Mouse (Mus musculus) hindbrain, embryonic 10.5 days (tissue): ENCODE data around the gene Filip1l. TPM values are rescaled to one million over a fixed set of nuclear protein-coding genes. Genes with fewer than 3 reads are reported as not detected.

Experiments used
- DNase-seq: peaks from one replicate; pipeline ENCODE4 v3.0.0-alpha.2; 2017; ENCODE audit warnings: low spot score
- H3K27ac ChIP-seq: fragments of 300-500 bp; sonication (generic); 2 replicates; pipeline ENCODE4 v1.5.1; 2016; ENCODE audit warnings: mild to moderate bottlenecking, moderate library complexity
- H3K27me3 ChIP-seq: fragments of 300-500 bp; sonication (generic); 2 replicates; pipeline ENCODE4 v1.6.1; 2016; ENCODE audit warnings: mild to moderate bottlenecking; ENCODE audit not compliant: poor library complexity, insufficient read depth, severe bottlenecking
- H3K36me3 ChIP-seq: fragments of 300-500 bp; sonication (generic); 2 replicates; pipeline ENCODE4 v1.6.1; 2016; ENCODE audit warnings: mild to moderate bottlenecking, moderate library complexity
- H3K4me1 ChIP-seq: fragments of 300-500 bp; sonication (generic); replicated peaks from 2 replicates; pipeline ENCODE4 v1.6.1; 2016; ENCODE audit warnings: mild to moderate bottlenecking
- H3K4me3 ChIP-seq: fragments of 300-500 bp; sonication (generic); 2 replicates; pipeline ENCODE4 v1.5.1; 2016; ENCODE audit warnings: mild to moderate bottlenecking, moderate library complexity
- H3K9me3 ChIP-seq: fragments of 300-500 bp; sonication (generic); 2 replicates; pipeline ENCODE4 v1.6.1; 2016; ENCODE audit warnings: mild to moderate bottlenecking, moderate library complexity
- WGBS: fragments of 180-500 bp; shearing (Covaris S2); methylation state at CpG from one replicate; pipeline ENCODE4 v1.1.7; 2016; 5-methylcytosine and 5-hydroxymethylcytosine counted together
- polyA plus RNA-seq: library from polyadenylated mRNA; unstranded; fragments of >200 nt; fragmentation: Nextera tagmentation; extraction: Ambion mirVana; gene quantifications from 2 replicates; pipeline ENCODE4 v1.2.1, GENCODE M21; 2016

Gene Filip1l
- polyA plus RNA-seq, 1 experiment from 2014 or later: 5.8 TPM

GRCm38 (mm10) chr16:57564807-57565206 lies 211.9 kb downstream of the Filip1l start:
- peaks cover 3% of the 10 kb centered on the region; the same call in 1 of the 2 replicates for H3K36me3 ChIP-seq
- no peak for DNase-seq
- no peaks in the 10 kb centered on the region for H3K9me3 ChIP-seq
- no peaks in the 10 kb centered on the region for H3K4me1 ChIP-seq
- H3K27me3 ChIP-seq: no peaks in the 10 kb centered on the region
- no peak overlapping the region for H3K27ac ChIP-seq
- 82% methylated on average over 1 of the region's 1 CpGs for WGBS
- no peak overlapping the region for H3K4me3 ChIP-seq

DNA sequence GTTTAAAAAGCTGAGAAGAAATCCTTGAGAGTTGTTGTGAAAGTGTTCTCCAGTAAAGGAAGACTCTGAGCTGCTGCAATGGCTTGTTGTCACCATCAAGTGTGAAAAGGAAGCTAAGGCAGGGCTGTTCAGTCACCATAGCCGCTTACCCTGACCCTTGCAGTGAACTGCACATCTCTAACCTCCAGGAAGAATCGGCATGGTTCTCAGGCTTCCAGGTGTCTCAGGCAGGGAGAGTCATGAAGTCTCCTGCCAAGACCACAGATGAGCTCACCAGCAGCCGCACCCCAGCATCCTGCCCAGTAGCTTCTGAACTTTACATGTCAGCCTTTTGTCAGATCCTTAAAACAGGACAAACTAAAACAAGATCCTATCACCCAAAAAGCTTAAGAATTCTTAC lies 213.3 kb downstream of the Filip1l start:
- no peaks in the 10 kb centered on the region for H3K9me3 ChIP-seq

GRCm38 (mm10) chr16:57568648-57569404 lies 215.9 kb downstream of the Filip1l start:
- H3K36me3 ChIP-seq: peaks cover 26% of the 10 kb centered on the region
- 94% methylated on average over 7 of the region's 7 CpGs for WGBS

More for the DNA sequence above, 213.3 kb downstream of the Filip1l start:
- Histone ChIP-seq H3K4me3 (no peak overlapping the region), H3K27ac (no peak overlapping the region), H3K4me1 (no peaks in the 10 kb centered on the region), H3K27me3 (no peaks in the 10 kb centered on the region), H3K36me3 (peaks cover 17% of the 10 kb centered on the region)
- no peak for DNase-seq
- WGBS: 89% methylated on average over 3 of the region's 3 CpGs

DNA sequence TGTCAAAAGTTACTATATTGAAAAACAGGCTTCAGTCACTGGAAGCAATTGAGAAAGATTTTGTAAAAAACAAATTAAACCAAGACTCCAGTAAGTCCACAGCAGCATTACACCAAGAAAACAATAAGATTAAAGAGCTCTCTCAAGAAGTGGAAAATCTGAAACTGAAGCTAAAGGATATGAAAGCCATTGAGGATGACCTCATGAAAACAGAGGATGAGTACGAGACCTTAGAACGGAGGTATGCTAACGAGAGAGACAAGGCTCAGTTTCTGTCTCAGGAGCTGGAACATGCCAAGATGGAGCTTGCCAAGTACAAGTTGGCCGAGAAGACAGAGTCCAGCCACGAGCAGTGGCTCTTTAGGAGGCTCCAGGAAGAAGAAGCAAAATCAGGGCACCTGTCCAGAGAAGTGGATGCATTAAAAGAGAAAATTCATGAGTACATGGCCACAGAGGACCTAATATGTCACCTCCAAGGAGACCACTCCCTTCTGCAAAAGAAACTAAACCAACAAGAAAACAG lies 218.0 kb downstream of the Filip1l start:
- no peaks in the 10 kb centered on the region for H3K4me1 ChIP-seq
- H3K4me3 ChIP-seq: no peak overlapping the region
- 93% methylated on average over 5 of the region's 5 CpGs for WGBS
- H3K27me3 ChIP-seq: no peaks in the 10 kb centered on the region
- no peak for DNase-seq
- H3K36me3 ChIP-seq: peaks cover 26% of the 10 kb centered on the region
- H3K27ac ChIP-seq: no peak overlapping the region
- H3K9me3 ChIP-seq: no peaks in the 10 kb centered on the region

More at GRCm38 (mm10) chr16:57568648-57569404, 215.9 kb downstream of the Filip1l start:
- Histone ChIP-seq H3K4me1 (no peaks in the 10 kb centered on the region), H3K27me3 (no peaks in the 10 kb centered on the region), H3K9me3 (no peaks in the 10 kb centered on the region), H3K27ac (no peak overlapping the region), H3K4me3 (no peak overlapping the region)
- DNase-seq: no peak

- no peak for DNase-seq
- peaks cover 26% of the 10 kb centered on the region for H3K36me3 ChIP-seq
- no peak overlapping the region for H3K27ac ChIP-seq
- H3K27me3 ChIP-seq: no peaks in the 10 kb centered on the region
- no peaks in the 10 kb centered on the region for H3K9me3 ChIP-seq
- WGBS: 93% methylated on average over 1 of the region's 1 CpGs
- H3K4me3 ChIP-seq: no peak overlapping the region
- no peaks in the 10 kb centered on the region for H3K4me1 ChIP-seq
These were observed 220.9 kb downstream of the Filip1l start for GRCm38 (mm10) chr16:57573831-57574230.

DNA sequence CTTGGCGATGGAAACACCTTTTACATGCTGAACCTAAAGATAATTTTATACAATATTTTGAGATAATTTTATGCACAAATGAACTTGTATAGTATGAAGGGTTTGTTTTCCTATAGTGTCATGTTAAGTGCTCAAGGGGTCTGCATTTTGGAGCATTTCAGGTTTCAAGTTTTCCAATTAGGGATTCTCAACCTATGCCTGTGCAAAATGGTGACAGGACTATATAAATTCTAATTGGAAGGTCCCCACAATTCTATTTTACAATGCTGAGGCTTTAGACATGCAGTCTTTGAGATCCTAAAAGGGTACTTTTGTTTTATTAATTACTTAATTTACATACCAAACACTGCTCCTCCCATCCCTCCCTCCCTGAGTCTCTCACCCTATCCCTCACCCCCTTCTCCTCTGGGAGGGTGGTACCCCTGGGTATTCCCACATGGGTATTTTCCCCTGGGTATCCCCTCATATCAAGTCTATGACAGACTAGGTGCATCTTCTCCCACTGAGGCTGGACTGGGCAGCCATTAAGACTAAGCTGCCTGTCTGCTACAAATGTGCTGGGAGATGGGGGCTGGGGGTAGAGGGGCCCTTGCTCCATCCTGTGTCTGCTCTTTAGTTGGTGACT lies 223.0 kb downstream of the Filip1l start:
- no peak for DNase-seq
- H3K9me3 ChIP-seq: no peaks in the 10 kb centered on the region
- H3K4me1 ChIP-seq: no peaks in the 10 kb centered on the region
- H3K4me3 ChIP-seq: no peak overlapping the region
- no peaks in the 10 kb centered on the region for H3K27me3 ChIP-seq
- H3K27ac ChIP-seq: no peak overlapping the region
- WGBS: 96% methylated on average over 1 of the region's 1 CpGs
- H3K36me3 ChIP-seq: peaks cover 12% of the 10 kb centered on the region

DNA sequence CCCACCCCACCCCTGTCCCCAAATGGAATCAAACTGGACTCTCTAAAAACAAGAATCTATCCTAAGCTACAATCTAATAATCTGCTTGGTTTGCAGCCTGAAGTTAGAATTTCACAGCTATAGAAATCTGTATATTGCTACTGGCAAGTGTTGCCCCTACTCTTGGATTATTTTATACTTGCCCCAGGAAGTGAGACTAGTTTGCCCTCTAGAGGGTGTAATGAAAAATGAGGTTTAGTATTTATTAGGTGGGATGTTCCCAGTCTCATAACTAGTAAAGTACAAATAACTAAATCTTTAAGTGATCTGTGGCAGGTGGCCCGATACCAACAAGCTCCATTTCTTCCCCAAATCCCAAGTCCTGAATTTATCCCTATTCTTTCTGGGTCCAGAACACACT lies 224.6 kb downstream of the Filip1l start:
- Histone ChIP-seq H3K27ac (no peak overlapping the region), H3K4me1 (no peaks in the 10 kb centered on the region), H3K9me3 (no peaks in the 10 kb centered on the region), H3K27me3 (no peaks in the 10 kb centered on the region), H3K36me3 (no peaks in the 10 kb centered on the region), H3K4me3 (no peak overlapping the region)
- DNase-seq: no peak
- WGBS: 98% methylated on average over 1 of the region's 1 CpGs

DNA sequence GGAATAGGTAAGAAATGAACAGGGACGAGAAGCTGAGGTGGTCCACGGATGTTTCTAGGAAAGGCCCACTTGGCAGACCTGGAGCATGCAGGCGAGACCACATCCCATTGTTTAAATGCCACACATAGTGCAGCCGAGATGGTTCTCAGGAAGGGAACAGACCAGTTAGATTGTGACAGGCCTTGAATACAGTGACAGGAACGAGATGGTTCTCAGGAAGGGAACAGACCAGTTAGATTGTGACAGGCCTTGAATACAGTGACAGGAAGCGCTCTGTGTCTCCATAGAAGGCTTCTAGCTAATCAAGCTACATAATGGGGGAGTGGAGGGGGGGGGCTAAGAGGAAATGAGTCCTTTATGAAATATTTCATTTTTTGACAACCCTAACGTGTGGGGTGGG lies 227.1 kb downstream of the Filip1l start:
- Histone ChIP-seq H3K4me3 (no peak overlapping the region), H3K4me1 (no peaks in the 10 kb centered on the region), H3K27me3 (no peaks in the 10 kb centered on the region), H3K9me3 (no peaks in the 10 kb centered on the region), H3K27ac (no peak overlapping the region), H3K36me3 (no peaks in the 10 kb centered on the region)
- WGBS: 79% methylated on average over 7 of the region's 7 CpGs
- DNase-seq: no peak

DNA sequence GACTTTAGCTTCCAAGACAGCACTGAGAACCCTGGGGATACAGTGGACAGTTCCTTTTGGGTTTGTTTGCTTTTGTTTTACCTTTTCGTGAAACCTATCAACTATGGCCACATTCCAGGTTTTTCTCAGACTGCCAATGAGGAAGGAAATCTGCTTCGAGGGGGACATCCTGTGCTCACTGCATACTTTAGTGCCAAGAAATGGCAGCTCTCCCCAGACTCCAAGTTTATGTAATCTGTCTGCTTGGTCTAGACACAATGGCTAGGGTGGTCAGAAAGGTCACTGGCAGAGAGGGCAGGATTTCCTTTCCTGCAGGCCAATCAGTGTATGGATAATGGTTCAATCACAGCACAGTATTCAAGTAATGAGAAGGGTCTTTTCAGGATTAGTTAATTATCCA lies 229.1 kb downstream of the Filip1l start:
- DNase-seq: no peak
- no peaks in the 10 kb centered on the region for H3K9me3 ChIP-seq
- H3K4me1 ChIP-seq: no peaks in the 10 kb centered on the region
- H3K4me3 ChIP-seq: no peak overlapping the region
- 84% methylated on average over 2 of the region's 2 CpGs for WGBS
- H3K36me3 ChIP-seq: no peaks in the 10 kb centered on the region
- H3K27me3 ChIP-seq: no peaks in the 10 kb centered on the region
- H3K27ac ChIP-seq: no peak overlapping the region

GRCm38 (mm10) chr16:57585201-57585600 lies 232.3 kb downstream of the Filip1l start:
- no peaks in the 10 kb centered on the region for H3K9me3 ChIP-seq
- H3K4me1 ChIP-seq: no peaks in the 10 kb centered on the region
- WGBS: 75% methylated on average over 3 of the region's 3 CpGs
- no peak overlapping the region for H3K27ac ChIP-seq
- no peak for DNase-seq
- no peak overlapping the region for H3K4me3 ChIP-seq
- no peaks in the 10 kb centered on the region for H3K36me3 ChIP-seq
- H3K27me3 ChIP-seq: no peaks in the 10 kb centered on the region

DNA sequence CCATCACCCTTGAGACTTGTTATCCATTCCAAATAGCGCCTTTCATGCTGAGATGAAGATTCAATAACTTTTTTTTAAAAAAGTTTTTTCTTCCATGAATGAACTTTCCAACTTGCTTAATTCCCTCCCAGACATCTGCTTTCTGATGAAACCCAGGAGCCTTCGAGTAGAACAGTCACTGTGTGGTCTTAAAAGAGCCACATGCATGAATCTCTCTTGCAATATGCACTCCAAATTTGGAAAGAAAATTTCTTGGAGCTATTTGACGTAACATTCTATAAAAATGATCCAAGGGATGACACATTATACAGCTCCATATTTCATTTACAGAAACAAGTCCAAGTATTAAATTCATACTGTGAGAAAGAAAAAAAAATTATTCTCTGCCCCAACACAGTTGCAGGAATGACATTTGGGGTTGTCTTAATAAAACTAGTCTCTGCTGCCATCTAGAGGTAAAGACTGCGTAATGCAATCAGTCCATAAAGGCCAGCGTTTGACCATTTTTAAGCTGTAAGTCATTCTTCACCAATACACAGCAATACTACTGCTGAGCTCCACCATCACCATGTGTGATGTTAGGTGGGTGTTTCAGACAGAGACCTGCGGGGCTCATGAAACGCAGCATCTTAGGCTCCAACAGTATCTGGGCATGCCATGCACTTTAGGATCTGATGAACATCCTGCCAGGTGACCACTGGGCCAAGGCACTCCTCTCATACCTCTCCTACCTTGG lies 240.7 kb downstream of the Filip1l start:
- H3K4me3 ChIP-seq: no peak overlapping the region
- no peaks in the 10 kb centered on the region for H3K9me3 ChIP-seq
- no peaks in the 10 kb centered on the region for H3K27me3 ChIP-seq
- 42% methylated on average over 7 of the region's 7 CpGs for WGBS
- no peak for DNase-seq
- H3K36me3 ChIP-seq: no peaks in the 10 kb centered on the region
- no peaks in the 10 kb centered on the region for H3K4me1 ChIP-seq
- H3K27ac ChIP-seq: no peak overlapping the region

DNA sequence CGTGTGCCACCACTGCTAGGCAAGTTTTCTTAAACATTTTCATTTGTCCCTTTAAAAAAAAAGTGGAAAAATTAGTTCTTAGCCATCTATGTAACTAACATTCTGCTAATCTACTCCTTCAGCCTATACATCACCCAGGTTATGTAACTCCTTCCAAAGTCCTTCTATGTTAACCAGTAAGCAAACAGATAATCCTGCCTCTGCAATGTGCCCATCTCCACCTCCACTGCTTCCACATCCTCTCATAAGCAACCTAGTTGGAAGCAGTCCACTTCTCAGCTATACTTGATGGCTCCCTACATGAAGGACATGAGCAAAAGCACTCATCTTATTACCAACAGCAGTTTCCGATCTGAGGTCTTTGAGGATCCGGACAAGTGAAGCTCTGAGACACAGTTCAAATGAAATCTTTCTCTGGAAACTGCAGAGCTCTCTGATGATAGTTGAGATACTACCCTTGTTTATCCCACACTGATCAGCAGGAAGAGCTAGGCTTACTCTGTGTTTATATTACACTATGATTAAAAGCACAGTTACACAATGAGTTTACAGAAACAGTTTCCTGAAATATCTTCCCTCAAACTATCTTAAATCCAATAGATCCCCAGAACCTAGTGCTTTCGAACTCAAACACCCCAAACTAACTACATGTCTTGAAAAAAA lies 244.5 kb downstream of the Filip1l start:
- 89% methylated on average over 4 of the region's 4 CpGs for WGBS
- Histone ChIP-seq H3K36me3 (no peaks in the 10 kb centered on the region), H3K4me3 (no peak overlapping the region), H3K4me1 (no peaks in the 10 kb centered on the region), H3K27ac (no peak overlapping the region), H3K27me3 (no peaks in the 10 kb centered on the region), H3K9me3 (no peaks in the 10 kb centered on the region)
- no peak for DNase-seq
